Mouse (Mus musculus): ENCODE results near the gene Ipo8.

DNA sequence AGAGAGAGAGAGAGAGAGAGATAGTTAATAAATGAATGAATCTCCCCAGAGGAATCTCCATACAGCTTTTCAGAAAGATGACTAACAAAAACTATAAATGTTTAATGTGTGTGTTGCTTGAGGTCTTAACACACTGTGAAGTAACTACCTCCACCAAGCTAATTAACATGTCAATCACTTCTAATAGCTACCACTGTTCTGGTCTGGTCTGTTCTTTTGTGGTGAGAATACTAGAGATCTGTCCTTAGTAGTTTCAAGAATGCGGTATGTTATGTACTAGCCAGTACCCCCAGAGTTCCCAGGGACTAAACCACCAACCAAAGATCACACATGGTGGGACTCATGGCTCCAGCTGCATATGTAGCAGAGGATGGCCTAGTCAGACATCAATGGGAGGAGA lies 74.7 kb downstream of the Ipo8 start:
- TF ChIP-seq CTCF (IDR thresholded peaks at IDR 0.05) (no peak), EP300 (IDR thresholded peaks at IDR 0.05; ENCODE audit: insufficient read depth, low read depth, low read length) (no peak)
